Mouse (Mus musculus) hindbrain, embryonic 14.5 days (tissue): ENCODE results near the gene Rrh. TPM values are rescaled to one million over a fixed set of nuclear protein-coding genes. Genes with fewer than 3 reads are reported as not detected.
A peak's percentile ranks its signal among the peaks of the same experiment; 100 is the strongest.

Experiments
- ATAC-seq: fragments of 200-750 bp; cut with Nextera tagmentation; 2 replicates; pipeline ENCODE4 v1.8.0; 2017; ENCODE audit warnings: moderate number of reproducible peaks, mild to moderate bottlenecking, moderate TSS enrichment, moderate library complexity; ENCODE audit not compliant: low FRiP score
- DNase-seq: peaks from one replicate; pipeline ENCODE4 v3.0.0-alpha.2; 2015; ENCODE audit warnings: low spot score
- H3K27ac ChIP-seq: fragments of 300-500 bp; sonication (generic); 2 replicates; pipeline ENCODE4 v1.5.1; 2014; ENCODE audit warnings: mild to moderate bottlenecking, moderate library complexity
- H3K27me3 ChIP-seq: fragments of 300-500 bp; sonication (generic); 2 replicates; pipeline ENCODE4 v1.6.1; 2014; ENCODE audit warnings: mild to moderate bottlenecking, low read length, mixed read lengths; ENCODE audit not compliant: control insufficient read depth, insufficient read depth
- H3K36me3 ChIP-seq: fragments of 300-500 bp; sonication (generic); replicated peaks from 2 replicates; pipeline ENCODE4 v1.6.1; 2014; ENCODE audit not compliant: control insufficient read depth, insufficient read depth
- H3K4me1 ChIP-seq: fragments of 300-500 bp; sonication (generic); replicated peaks from 2 replicates; pipeline ENCODE4 v1.6.1; 2014; ENCODE audit warnings: antibody characterized with exemption, low read length, mixed read lengths; ENCODE audit not compliant: control insufficient read depth, insufficient read depth
- H3K4me2 ChIP-seq: fragments of 300-500 bp; sonication (generic); replicated peaks from 2 replicates; pipeline ENCODE4 v1.6.1; 2014; ENCODE audit warnings: mild to moderate bottlenecking, moderate library complexity
- H3K4me3 ChIP-seq: fragments of 300-500 bp; sonication (generic); replicated peaks from 2 replicates; pipeline ENCODE4 v1.5.1; 2014; ENCODE audit warnings: mild to moderate bottlenecking, low read length
- H3K9ac ChIP-seq: fragments of 300-500 bp; sonication (generic); 2 replicates; pipeline ENCODE4 v1.6.1; 2014
- H3K9me3 ChIP-seq: fragments of 300-500 bp; sonication (generic); 2 replicates; pipeline ENCODE4 v1.6.1; 2016; ENCODE audit warnings: low read length; ENCODE audit not compliant: control insufficient read depth
- WGBS: fragments of 180-500 bp; shearing (Covaris S2); extraction: QIAGEN DNeasy Blood & Tissue Kit; methylation state at CpG from one replicate; pipeline ENCODE4 v1.1.7; 2014; 5-methylcytosine and 5-hydroxymethylcytosine counted together
- polyA plus RNA-seq: library from polyadenylated mRNA; unstranded; fragments of >200 nt; fragmentation: Nextera tagmentation; extraction: Ambion mirVana; gene quantifications from 2 replicates; pipeline ENCODE4 v1.2.1, GENCODE M21; 2014

The Rrh gene
- polyA plus RNA-seq, 1 experiment from 2014 or later, result not detected

DNA sequence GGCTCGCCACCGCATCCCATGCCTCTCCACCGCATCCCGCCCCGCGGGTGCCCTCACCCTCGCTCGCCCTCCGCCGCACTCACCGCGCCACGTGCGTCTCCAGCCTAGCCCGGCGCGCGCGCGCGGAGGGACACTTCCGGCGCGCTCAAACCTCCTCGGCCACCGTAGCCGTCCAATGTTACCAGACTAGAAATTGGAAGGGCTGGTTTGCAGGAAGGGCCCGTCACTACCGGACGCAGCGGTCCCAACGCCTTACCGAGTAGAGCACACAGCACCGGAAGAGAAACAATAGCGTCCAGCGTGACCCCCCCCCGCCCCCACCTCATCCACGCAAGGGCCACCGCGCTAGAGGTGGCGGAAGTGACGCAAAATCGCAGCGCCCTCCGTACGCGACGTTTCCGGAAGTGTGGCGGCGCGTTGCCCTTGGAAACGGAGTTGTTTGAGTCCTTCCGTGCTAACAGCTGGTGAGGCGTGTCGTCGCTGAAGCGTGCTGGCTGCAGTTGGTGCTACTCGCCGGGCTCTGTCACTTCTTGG, 8.7 kb upstream of the Rrh start, which contains the start of gene Gar1:
Gene Gar1 (minus strand): TSS at position 362 of the 534 bp plus-strand sequence.
- under 1% methylated on average over 60 of the region's 60 CpGs for WGBS
- Histone ChIP-seq H3K27ac (peak within 1 kb of the TSS; percentile 94), H3K4me3 (peak within 1 kb of the TSS; percentile 99), H3K9me3 (no peaks in the 10 kb centered on the region), H3K9ac (peak within 1 kb of the TSS; percentile 74), H3K36me3 (peaks cover 13% of the 10 kb centered on the region), H3K27me3 (no peaks in the 10 kb centered on the region), H3K4me2 (peak within 1 kb of the TSS; percentile 85), H3K4me1 (peaks cover 10% of the 10 kb centered on the region)
- DNase-seq (peak; percentile 98), ATAC-seq (peak; percentile 95)

GRCm38 (mm10) chr3:129830626-129831025, 8.2 kb upstream of the Rrh start:
- H3K27me3 ChIP-seq, result no peaks in the 10 kb centered on the region
- under 1% methylated on average over 45 of the region's 45 CpGs for WGBS
- no peaks in the 10 kb centered on the region for H3K9me3 ChIP-seq

GRCm38 (mm10) chr3:129827691-129828090, 5.3 kb upstream of the Rrh start:
- Histone ChIP-seq H3K27me3 (no peaks in the 10 kb centered on the region), H3K9ac (no peak overlapping the region), H3K4me1 (peaks cover 10% of the 10 kb centered on the region), H3K4me2 (no peak overlapping the region), H3K36me3 (peaks cover 41% of the 10 kb centered on the region), H3K4me3 (no peak overlapping the region), H3K9me3 (no peaks in the 10 kb centered on the region), H3K27ac (no peak overlapping the region)
- ATAC-seq, result no peak
- WGBS, result 95% methylated on average over 5 of the region's 5 CpGs
- no peak for DNase-seq

More at GRCm38 (mm10) chr3:129830626-129831025, 8.2 kb upstream of the Rrh start:
- ATAC-seq, result no peak
- Histone ChIP-seq H3K4me3 (peak overlapping the region; percentile 99), H3K27ac (peak overlapping the region; percentile 94), H3K4me2 (peak overlapping the region; percentile 85), H3K9ac (peak overlapping the region; percentile 74), H3K36me3 (peaks cover 18% of the 10 kb centered on the region), H3K4me1 (peaks cover 10% of the 10 kb centered on the region)
- DNase-seq, result no peak

- Histone ChIP-seq H3K4me2 (no peak overlapping the region), H3K9me3 (no peaks in the 10 kb centered on the region), H3K4me3 (no peak overlapping the region), H3K36me3 (peaks cover 41% of the 10 kb centered on the region), H3K27ac (no peak overlapping the region), H3K9ac (no peak overlapping the region), H3K4me1 (peaks cover 10% of the 10 kb centered on the region), H3K27me3 (no peaks in the 10 kb centered on the region)
- 89% methylated on average over 10 of the region's 10 CpGs for WGBS
- no peak for DNase-seq
- ATAC-seq, result no peak
Measured at GRCm38 (mm10) chr3:129826691-129827090, 4.3 kb upstream of the Rrh start.

GRCm38 (mm10) chr3:129824891-129825290, 2.5 kb upstream of the Rrh start:
- DNase-seq, result no peak
- Histone ChIP-seq H3K27ac (no peak overlapping the region), H3K9me3 (no peaks in the 10 kb centered on the region), H3K4me1 (peaks cover 6% of the 10 kb centered on the region), H3K36me3 (peaks cover 41% of the 10 kb centered on the region), H3K4me3 (no peak overlapping the region), H3K9ac (no peak overlapping the region), H3K4me2 (no peak overlapping the region), H3K27me3 (no peaks in the 10 kb centered on the region)
- 93% methylated on average over 10 of the region's 10 CpGs for WGBS
- ATAC-seq, result no peak

DNA sequence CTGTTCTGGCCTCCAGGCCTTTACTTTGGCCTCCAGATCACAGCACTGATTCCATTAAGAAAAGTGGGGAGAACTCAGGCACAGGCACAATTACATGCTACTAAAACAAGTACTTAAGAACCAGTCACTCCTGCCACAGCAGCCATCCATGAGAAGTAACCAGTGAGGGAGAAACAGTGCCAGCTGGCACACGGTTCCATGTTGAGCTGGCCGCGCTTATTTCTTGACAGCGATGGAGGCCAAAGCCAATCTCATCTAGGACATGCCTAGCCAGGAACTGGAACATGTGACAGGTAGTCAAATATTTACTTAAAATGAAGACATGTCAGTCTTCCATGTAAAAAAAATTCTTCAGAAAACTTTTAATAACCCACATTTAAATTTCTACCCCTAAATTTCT, 1.8 kb upstream of the Rrh start:
- Histone ChIP-seq H3K36me3 (peaks cover 41% of the 10 kb centered on the region), H3K27me3 (no peaks in the 10 kb centered on the region), H3K27ac (no peak overlapping the region), H3K9ac (no peak overlapping the region), H3K9me3 (no peaks in the 10 kb centered on the region), H3K4me2 (no peak overlapping the region), H3K4me3 (no peak overlapping the region), H3K4me1 (no peaks in the 10 kb centered on the region)
- WGBS, result 97% methylated on average over 4 of the region's 4 CpGs
- no peak for ATAC-seq
- DNase-seq, result no peak

DNA sequence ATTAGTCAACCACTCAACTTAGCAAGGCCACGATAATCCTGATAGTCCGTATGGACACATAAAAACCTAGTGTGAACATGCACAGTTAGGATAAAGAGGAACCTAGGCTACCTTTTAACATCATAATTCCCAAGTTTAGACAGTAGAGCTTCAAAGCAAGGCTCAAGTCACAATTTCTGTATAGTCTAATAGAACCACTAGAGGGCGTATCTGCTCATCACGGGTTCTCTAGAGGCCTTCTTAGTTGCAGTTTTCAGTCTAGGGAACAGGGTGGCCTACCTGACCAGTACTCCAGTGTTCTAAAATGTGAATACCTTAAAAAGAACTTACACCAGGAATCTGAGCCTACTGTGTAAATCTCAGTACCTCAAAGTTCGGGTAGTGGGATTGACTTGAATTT, 906 bp upstream of the Rrh start:
- WGBS, result 57% methylated on average over 5 of the region's 5 CpGs

DNA sequence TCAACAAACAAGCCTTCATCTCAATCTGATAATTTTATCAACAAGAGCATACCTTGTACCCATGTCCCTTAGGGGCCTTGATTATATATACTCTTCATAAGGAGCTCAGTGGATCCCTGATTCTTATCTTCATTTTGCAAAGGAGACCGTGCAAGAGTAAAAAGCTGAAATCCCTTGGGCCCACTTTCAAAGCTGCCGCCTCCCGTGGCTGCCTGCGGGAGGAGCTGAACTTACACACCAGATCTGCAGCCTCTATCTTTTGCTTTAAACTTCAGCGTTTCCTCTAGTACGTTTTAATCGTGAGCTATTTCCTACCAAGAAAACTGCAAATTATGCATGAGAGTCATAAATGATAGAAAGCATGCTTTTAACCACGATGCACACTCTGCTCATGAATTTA, 651 bp downstream of the Rrh start:
- peak; percentile 28 for DNase-seq
- Histone ChIP-seq H3K4me3 (no peak overlapping the region), H3K27ac (no peak overlapping the region), H3K9me3 (no peaks in the 10 kb centered on the region), H3K27me3 (no peaks in the 10 kb centered on the region), H3K4me1 (no peaks in the 10 kb centered on the region), H3K36me3 (peaks cover 34% of the 10 kb centered on the region), H3K4me2 (no peak overlapping the region), H3K9ac (no peak overlapping the region)
- no peak for ATAC-seq
- 76% methylated on average over 8 of the region's 8 CpGs for WGBS

More for the DNA sequence above, 906 bp upstream of the Rrh start:
- Histone ChIP-seq H3K36me3 (peaks cover 36% of the 10 kb centered on the region), H3K9me3 (no peaks in the 10 kb centered on the region), H3K27ac (no peak overlapping the region), H3K4me3 (no peak overlapping the region), H3K4me2 (no peak overlapping the region), H3K4me1 (no peaks in the 10 kb centered on the region), H3K27me3 (no peaks in the 10 kb centered on the region), H3K9ac (no peak overlapping the region)
- ATAC-seq (no peak), DNase-seq (peak; percentile 73)

DNA sequence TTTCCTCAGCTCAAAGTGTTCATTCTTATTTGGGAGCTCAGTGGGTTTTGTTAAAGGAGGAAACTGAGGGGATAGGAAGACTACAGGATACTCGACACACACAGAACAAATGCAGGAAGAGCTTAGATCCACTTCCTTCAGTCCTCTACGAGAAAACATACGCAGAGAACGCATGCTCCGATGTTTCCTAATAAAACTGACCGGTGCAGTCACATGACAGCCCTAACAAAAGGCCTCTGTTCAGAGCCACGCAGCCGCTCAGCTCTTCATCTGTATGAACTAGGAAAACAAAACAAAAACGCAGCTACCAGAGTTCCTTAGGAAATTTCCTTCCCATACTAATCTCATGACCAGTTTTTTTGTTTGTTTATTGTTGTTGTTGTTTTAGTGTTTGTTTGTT, 1.5 kb downstream of the Rrh start:
- 64% methylated on average over 9 of the region's 9 CpGs for WGBS
- H3K4me2 ChIP-seq, result no peak overlapping the region
- no peak overlapping the region for H3K4me3 ChIP-seq
- H3K9me3 ChIP-seq, result no peaks in the 10 kb centered on the region
- H3K4me1 ChIP-seq, result no peaks in the 10 kb centered on the region
- H3K27me3 ChIP-seq, result no peaks in the 10 kb centered on the region
- H3K9ac ChIP-seq, result no peak overlapping the region
- no peak overlapping the region for H3K27ac ChIP-seq
- no peak for DNase-seq
- ATAC-seq, result no peak
- H3K36me3 ChIP-seq, result peaks cover 25% of the 10 kb centered on the region

- Histone ChIP-seq H3K4me2 (no peak within 1 kb of the TSS), H3K4me3 (no peak within 1 kb of the TSS), H3K27ac (no peak within 1 kb of the TSS), H3K9me3 (no peaks in the 10 kb centered on the region), H3K9ac (no peak within 1 kb of the TSS), H3K36me3 (no peaks in the 10 kb centered on the region), H3K27me3 (no peaks in the 10 kb centered on the region), H3K4me1 (no peaks in the 10 kb centered on the region)
- WGBS, result 88% methylated on average over 10 of the region's 10 CpGs
- ATAC-seq, result no peak
- no peak for DNase-seq
Measured at GRCm38 (mm10) chr3:129803765-129804164, 18.6 kb downstream of the Rrh start, which contains the start of gene Lrit3. Lrit3 (minus strand) TSS chr3:129804030.
